Mouse (Mus musculus) thymus, adult 2 months (tissue): ENCODE data around the gene Lin54. TPM values are rescaled to one million over a fixed set of nuclear protein-coding genes. Genes with fewer than 3 reads are reported as not detected.
A peak's percentile ranks its signal among the peaks of the same experiment; 100 is the strongest.

Source experiments
- DNase-seq: peaks from one replicate; pipeline ENCODE4 v3.0.0; 2021
- H3K27ac ChIP-seq: fragments of 200-500 bp; 2 replicates; pipeline ENCODE4 v1.5.1; 2012; ENCODE audit warnings: low read length, control low read depth; ENCODE audit not compliant: control insufficient read depth, insufficient read depth
- H3K27me3 ChIP-seq: fragments of 200-500 bp; 2 replicates; pipeline ENCODE4 v1.6.1; 2012; ENCODE audit warnings: mild to moderate bottlenecking, low read length, moderate library complexity, mixed read lengths; ENCODE audit not compliant: control insufficient read depth, insufficient read depth
- H3K36me3 ChIP-seq: fragments of 200-500 bp; 2 replicates; pipeline ENCODE4 v1.6.1; 2012; ENCODE audit warnings: mild to moderate bottlenecking, low read length, moderate library complexity; ENCODE audit not compliant: control insufficient read depth, insufficient read depth
- H3K4me1 ChIP-seq: fragments of 200-500 bp; replicated peaks from 2 replicates; pipeline ENCODE4 v1.6.1; 2012; ENCODE audit warnings: low read length; ENCODE audit not compliant: control insufficient read depth, insufficient read depth
- H3K4me3 ChIP-seq: fragments of 200-500 bp; 2 replicates; pipeline ENCODE4 v1.5.1; 2012; ENCODE audit warnings: mild to moderate bottlenecking, low read length, control low read depth, moderate library complexity; ENCODE audit not compliant: control insufficient read depth, insufficient read depth
- CTCF ChIP-seq: fragments of 200-500 bp; IDR thresholded peaks from 2 replicates; pipeline ENCODE4 v1.5.1; 2012; ENCODE audit warnings: mild to moderate bottlenecking, control low read depth, low read length, moderate library complexity, borderline replicate concordance; ENCODE audit not compliant: control insufficient read depth, poor library complexity, insufficient read depth; ENCODE audit errors: extremely low read depth
- POLR2A ChIP-seq: fragments of 200-500 bp; IDR thresholded peaks from 2 replicates; pipeline ENCODE4 v1.6.1; 2012; ENCODE audit warnings: mild to moderate bottlenecking, low read length, control low read depth, moderate library complexity; ENCODE audit not compliant: control insufficient read depth, poor library complexity, insufficient read depth; ENCODE audit errors: extremely low read depth
- WGBS: fragments of 180-500 bp; shearing (Covaris S2); methylation state at CpG from one replicate; pipeline ENCODE4 v1.1.7; 2018; 5-methylcytosine and 5-hydroxymethylcytosine counted together
- polyA plus RNA-seq: library from polyadenylated mRNA; depleted of rRNA; stranded (reverse); fragments of >200 nt; gene quantifications from 2 replicates; pipeline ENCODE4 v1.2.3, GENCODE M21; 2012; rRNA removed

The Lin54 gene
- polyA plus RNA-seq, result 12.7 and 15.6 TPM in 2 replicates

DNA sequence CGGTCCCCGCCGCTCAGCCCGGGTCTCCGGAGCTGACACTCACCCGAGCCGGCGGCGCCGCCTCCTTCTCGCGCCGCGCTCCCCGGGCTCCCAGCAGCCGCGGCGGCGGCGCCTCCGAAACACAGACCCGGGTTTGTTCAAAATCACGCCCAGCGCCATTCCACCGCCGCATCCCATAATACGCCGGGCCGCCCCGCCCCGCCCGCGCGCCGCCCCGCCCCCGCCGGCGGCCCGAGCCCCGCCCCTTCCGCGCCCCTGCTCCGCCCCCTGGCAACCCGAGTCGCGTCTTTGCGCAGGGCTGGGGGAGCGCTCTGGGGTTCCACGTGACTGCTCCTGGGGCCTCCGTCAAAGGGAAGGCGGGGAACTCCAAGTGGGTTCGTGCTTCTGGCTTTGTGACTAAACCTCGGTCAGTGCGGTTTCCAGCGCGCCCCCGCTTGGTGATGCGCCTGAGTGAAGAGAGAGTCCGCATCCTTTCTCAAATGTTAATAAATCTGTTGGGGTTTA, at the start of gene Lin54:
TSS of gene Lin54 (minus strand) at position 182 of the 504 bp plus-strand sequence.
- peak; percentile 90 for DNase-seq
- TF ChIP-seq CTCF (no peak), POLR2A (no peak)
- Histone ChIP-seq H3K27me3 (no peaks in the 10 kb centered on the region), H3K27ac (peak within 1 kb of the TSS; percentile 9; the same call in 1 of the 2 replicates), H3K4me1 (peaks cover 6% of the 10 kb centered on the region), H3K4me3 (peak within 1 kb of the TSS; percentile 63), H3K36me3 (no peaks in the 10 kb centered on the region)
- 2% methylated on average over 60 of the region's 60 CpGs for WGBS

DNA sequence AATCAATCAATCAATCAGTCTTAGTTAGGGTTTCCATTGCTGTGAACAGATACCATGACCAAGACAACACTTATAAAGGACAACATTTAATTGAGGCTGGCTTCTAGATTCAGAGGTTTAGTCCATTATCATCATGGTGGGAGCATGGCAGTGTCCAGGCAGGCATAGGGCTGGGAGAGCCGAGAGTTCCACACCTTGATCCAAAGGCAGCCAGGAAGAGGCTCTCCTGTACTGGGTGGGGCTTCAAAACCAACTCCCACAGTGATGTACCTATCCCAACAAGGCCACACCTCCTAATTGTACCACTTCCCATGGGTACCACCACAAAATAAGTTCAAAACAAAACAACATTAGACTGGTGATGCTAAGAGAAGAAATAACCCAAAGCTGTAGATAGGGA, 49.7 kb upstream of the Lin54 start:
- TF ChIP-seq POLR2A, result no peak
- no peak for TF ChIP-seq CTCF
- 96% methylated on average over 1 of the region's 1 CpGs for WGBS

DNA sequence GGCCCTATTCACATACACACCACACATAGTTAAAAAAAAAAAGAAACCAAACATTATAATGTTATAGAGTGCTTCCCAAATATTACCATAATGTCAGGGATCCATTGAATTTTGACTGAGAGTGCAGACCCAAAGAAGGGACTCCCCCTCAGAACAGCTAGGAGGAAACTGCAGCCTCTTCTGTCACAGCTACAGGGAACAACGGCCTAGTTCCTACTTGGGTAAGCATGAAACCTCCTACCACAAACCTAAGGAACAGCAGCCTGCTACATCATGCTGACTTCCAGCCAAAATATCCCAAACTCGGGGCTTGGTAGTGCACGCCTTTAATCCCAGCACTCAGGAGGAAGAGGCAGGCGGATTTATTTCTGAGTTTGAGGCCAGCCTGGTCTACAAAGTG, 48.9 kb upstream of the Lin54 start:
- no peaks in the 10 kb centered on the region for H3K27me3 ChIP-seq
- no peaks in the 10 kb centered on the region for H3K4me1 ChIP-seq
- TF ChIP-seq POLR2A (no peak), CTCF (no peak)
- H3K36me3 ChIP-seq, result peaks cover 44% of the 10 kb centered on the region
- no peak overlapping the region for H3K27ac ChIP-seq
- WGBS, result 85% methylated on average over 4 of the region's 4 CpGs
- no peak overlapping the region for H3K4me3 ChIP-seq
- DNase-seq, result no peak

More for the DNA sequence above, 49.7 kb upstream of the Lin54 start:
- DNase-seq, result no peak
- Histone ChIP-seq H3K4me1 (no peaks in the 10 kb centered on the region), H3K36me3 (peaks cover 36% of the 10 kb centered on the region), H3K27me3 (no peaks in the 10 kb centered on the region), H3K4me3 (no peak overlapping the region), H3K27ac (no peak overlapping the region)

DNA sequence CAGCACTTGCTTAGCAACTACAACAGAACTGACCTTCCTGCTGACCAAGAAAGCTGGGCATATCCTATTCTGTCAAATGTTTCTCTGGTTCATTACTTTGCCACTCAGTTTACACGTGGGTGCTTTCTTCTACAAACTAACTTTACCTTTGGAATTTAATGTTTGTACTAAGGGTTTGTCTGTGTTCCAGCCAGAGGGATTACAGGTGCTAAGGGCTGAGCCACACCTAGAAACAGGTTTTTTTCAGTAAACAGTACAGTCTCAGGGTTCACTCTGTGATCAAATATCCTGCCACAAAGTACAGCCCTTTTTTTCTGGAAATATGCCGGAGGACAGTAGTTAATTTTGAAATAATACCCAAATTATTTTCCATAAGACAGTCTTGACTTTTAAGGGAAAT, 47.8 kb upstream of the Lin54 start:
- Histone ChIP-seq H3K27me3 (no peaks in the 10 kb centered on the region), H3K4me3 (no peak overlapping the region), H3K4me1 (no peaks in the 10 kb centered on the region), H3K36me3 (peaks cover 55% of the 10 kb centered on the region), H3K27ac (no peak overlapping the region)
- TF ChIP-seq CTCF, result no peak
- WGBS, result 95% methylated on average over 2 of the region's 2 CpGs
- DNase-seq, result no peak

DNA sequence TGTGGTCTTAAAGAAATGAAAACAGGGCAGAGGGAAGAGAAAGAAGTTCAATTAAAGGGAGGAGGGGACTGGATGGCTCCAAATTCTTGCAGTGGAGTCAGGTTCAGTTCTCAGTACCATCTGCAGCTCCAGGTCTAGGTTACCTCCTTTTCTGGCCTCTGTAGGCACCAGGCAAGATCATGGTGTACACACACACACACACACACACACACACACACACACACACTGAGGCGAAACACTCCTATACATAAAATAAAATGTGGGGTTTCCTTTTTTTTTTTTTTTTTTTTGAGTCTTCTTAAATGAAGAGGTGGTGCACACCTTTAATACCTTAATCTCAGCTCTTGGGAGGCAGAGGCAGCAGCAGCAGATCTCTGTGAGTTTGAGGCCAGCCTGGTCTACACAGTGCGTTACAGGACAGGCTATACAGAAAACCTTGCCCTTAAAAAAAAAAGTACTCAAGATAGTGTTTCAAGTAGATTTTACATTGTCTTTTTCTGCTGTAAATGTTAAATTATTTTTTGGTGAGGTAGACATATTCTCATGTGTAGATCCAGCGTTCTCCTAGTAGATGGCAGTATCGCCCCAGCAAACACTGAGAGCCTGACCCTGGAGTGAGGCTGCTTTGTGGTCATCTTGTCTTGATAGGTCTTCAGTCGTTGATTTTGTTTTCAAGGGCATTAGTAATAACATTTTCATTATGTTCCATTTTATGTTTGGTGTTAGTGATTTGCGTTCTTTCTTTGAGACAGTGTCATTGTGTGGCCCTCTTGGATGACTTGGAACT, 46.0 kb upstream of the Lin54 start:
- peaks cover 69% of the 10 kb centered on the region for H3K36me3 ChIP-seq
- no peaks in the 10 kb centered on the region for H3K27me3 ChIP-seq
- no peak for DNase-seq
- H3K4me3 ChIP-seq, result no peak overlapping the region
- WGBS, result 85% methylated on average over 6 of the region's 6 CpGs
- H3K4me1 ChIP-seq, result no peaks in the 10 kb centered on the region
- no peak overlapping the region for H3K27ac ChIP-seq
- TF ChIP-seq POLR2A (no peak), CTCF (no peak)

DNA sequence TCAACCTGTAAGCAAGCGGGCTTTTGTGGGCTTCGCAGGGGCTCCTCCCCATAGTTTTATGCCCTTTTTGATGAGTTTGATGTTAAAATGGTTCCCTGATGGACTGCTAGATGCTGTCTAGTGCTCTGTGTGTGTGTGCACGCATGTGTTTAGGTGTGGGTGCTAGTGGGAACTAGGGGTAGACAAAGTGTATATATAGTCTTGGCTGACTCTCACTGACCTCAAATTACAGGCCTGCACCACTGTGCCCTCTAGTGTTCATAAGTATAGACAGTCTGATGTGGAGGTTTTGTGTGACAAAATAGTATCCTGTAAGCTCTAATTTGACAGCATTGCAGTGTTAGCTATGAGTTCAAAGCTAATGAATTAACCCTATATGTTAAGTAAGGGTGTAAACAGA, 36.2 kb upstream of the Lin54 start:
- no peak for TF ChIP-seq CTCF
- TF ChIP-seq POLR2A, result no peak
- H3K36me3 ChIP-seq, result peaks cover 35% of the 10 kb centered on the region
- no peaks in the 10 kb centered on the region for H3K4me1 ChIP-seq
- H3K4me3 ChIP-seq, result no peak overlapping the region
- 79% methylated on average over 3 of the region's 3 CpGs for WGBS
- no peaks in the 10 kb centered on the region for H3K27me3 ChIP-seq
- no peak overlapping the region for H3K27ac ChIP-seq
- DNase-seq, result peak; percentile 36

DNA sequence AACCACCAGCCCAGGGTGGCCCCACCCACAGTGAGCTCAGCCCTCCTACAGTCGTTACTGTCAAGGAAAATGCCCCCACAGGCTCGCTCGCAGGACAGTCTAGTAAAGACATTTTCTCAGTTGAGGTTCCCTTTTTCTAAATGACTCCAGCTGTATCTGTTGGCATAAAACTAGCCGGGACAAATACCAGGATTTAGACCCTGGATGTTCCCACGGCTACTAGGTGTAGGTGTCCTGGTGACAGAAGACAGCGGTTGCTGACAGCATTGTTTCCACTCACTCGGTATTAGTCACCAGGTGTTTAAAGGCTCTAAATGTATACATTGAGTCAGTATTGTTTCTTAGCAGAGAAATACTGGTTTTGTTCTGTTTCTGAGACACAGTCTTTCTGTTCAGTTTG, 35.4 kb upstream of the Lin54 start:
- Histone ChIP-seq H3K27ac (no peak overlapping the region), H3K27me3 (no peaks in the 10 kb centered on the region), H3K36me3 (peaks cover 41% of the 10 kb centered on the region), H3K4me1 (no peaks in the 10 kb centered on the region), H3K4me3 (no peak overlapping the region)
- WGBS, result 91% methylated on average over 7 of the region's 7 CpGs
- no peak for DNase-seq
- TF ChIP-seq CTCF, result no peak
- TF ChIP-seq POLR2A, result no peak
